Mouse (Mus musculus): ENCODE measurements at regions not wholly inside any gene's neighbourhood (a gene's known extent, or its start where the extent isn't known, plus 50 kb on each side); places are given as distances from the start of the nearest gene placed in this dataset.

GRCm38 (mm10) chr16:71622664-71623063 is 685.4 kb upstream of the Robo1 start:
- no peaks in the 10 kb centered on the region for H3K27me3 ChIP-seq (replicated peaks)
- WGBS = 71% methylated on average over 8 of the region's 8 CpGs
- H3K9me3 ChIP-seq = no peaks in the 10 kb centered on the region
- no peaks in the 10 kb centered on the region for H3K4me1 ChIP-seq
- no peak overlapping the region for H3K27ac ChIP-seq
- no peak overlapping the region for H3K9ac ChIP-seq
- no peak overlapping the region for H3K4me3 ChIP-seq
- no peak overlapping the region for H3K4me2 ChIP-seq (replicated peaks)
- peak; percentile 33; the same call in 1 of the 2 replicates for ATAC-seq (ENCODE audit: low FRiP score, low read depth)
- no peaks in the 10 kb centered on the region for H3K36me3 ChIP-seq

GRCm38 (mm10) chr16:71640361-71640760 is 667.7 kb upstream of the Robo1 start:
- ATAC-seq (ENCODE audit: low FRiP score, low read depth) = no peak
- no peaks in the 10 kb centered on the region for H3K36me3 ChIP-seq
- no peak overlapping the region for H3K9ac ChIP-seq
- H3K27me3 ChIP-seq (replicated peaks) = no peaks in the 10 kb centered on the region
- H3K4me2 ChIP-seq (replicated peaks) = no peak overlapping the region
- H3K9me3 ChIP-seq = no peaks in the 10 kb centered on the region
- H3K4me3 ChIP-seq = no peak overlapping the region
- H3K27ac ChIP-seq = no peak overlapping the region
- WGBS = 78% methylated on average over 2 of the region's 2 CpGs
- H3K4me1 ChIP-seq = no peaks in the 10 kb centered on the region

- H3K27me3 ChIP-seq (replicated peaks) = no peaks in the 10 kb centered on the region
- H3K4me1 ChIP-seq = no peaks in the 10 kb centered on the region
- H3K4me3 ChIP-seq = no peak overlapping the region
- H3K9me3 ChIP-seq = no peaks in the 10 kb centered on the region
- no peak overlapping the region for H3K27ac ChIP-seq
- no peak overlapping the region for H3K4me2 ChIP-seq (replicated peaks)
- H3K36me3 ChIP-seq = no peaks in the 10 kb centered on the region
- ATAC-seq (ENCODE audit: low FRiP score, low read depth) = no peak
- H3K9ac ChIP-seq = no peak overlapping the region
- WGBS = 60% methylated on average over 6 of the region's 6 CpGs
Observed at GRCm38 (mm10) chr16:71643223-71643622, 664.9 kb upstream of the Robo1 start.

- Histone ChIP-seq H3K4me2 (replicated peaks) (no peak overlapping the region), H3K4me1 (no peaks in the 10 kb centered on the region), H3K4me3 (no peak overlapping the region), H3K27me3 (replicated peaks) (no peaks in the 10 kb centered on the region), H3K9me3 (no peaks in the 10 kb centered on the region), H3K27ac (no peak overlapping the region), H3K36me3 (no peaks in the 10 kb centered on the region), H3K9ac (no peak overlapping the region)
- WGBS = 10% methylated on average over 2 of the region's 2 CpGs
- no peak for ATAC-seq (ENCODE audit: low FRiP score, low read depth)
Observed at GRCm38 (mm10) chr16:71678075-71678701, 629.9 kb upstream of the Robo1 start.

- H3K9me3 ChIP-seq = no peaks in the 10 kb centered on the region
- no peaks in the 10 kb centered on the region for H3K4me1 ChIP-seq
- no peak overlapping the region for H3K9ac ChIP-seq
- 41% methylated on average over 4 of the region's 4 CpGs for WGBS
- no peak overlapping the region for H3K4me3 ChIP-seq
- H3K27ac ChIP-seq = no peak overlapping the region
- no peak for ATAC-seq (ENCODE audit: low FRiP score, low read depth)
- H3K27me3 ChIP-seq (replicated peaks) = no peaks in the 10 kb centered on the region
- H3K4me2 ChIP-seq (replicated peaks) = no peak overlapping the region
- no peaks in the 10 kb centered on the region for H3K36me3 ChIP-seq
Observed at GRCm38 (mm10) chr16:71693464-71693863, 614.6 kb upstream of the Robo1 start.

- Histone ChIP-seq H3K27me3 (replicated peaks) (no peaks in the 10 kb centered on the region), H3K4me1 (no peaks in the 10 kb centered on the region), H3K36me3 (no peaks in the 10 kb centered on the region), H3K27ac (no peak overlapping the region), H3K4me2 (replicated peaks) (no peak overlapping the region), H3K9ac (no peak overlapping the region), H3K4me3 (no peak overlapping the region), H3K9me3 (no peaks in the 10 kb centered on the region)
- no peak for ATAC-seq (ENCODE audit: low FRiP score, low read depth)
Observed at GRCm38 (mm10) chr16:71705846-71706245, 602.3 kb upstream of the Robo1 start.

GRCm38 (mm10) chr16:71709684-71710083 is 598.4 kb upstream of the Robo1 start:
- Histone ChIP-seq H3K9me3 (no peaks in the 10 kb centered on the region), H3K9ac (no peak overlapping the region), H3K4me3 (no peak overlapping the region), H3K27me3 (replicated peaks) (no peaks in the 10 kb centered on the region), H3K4me2 (replicated peaks) (no peak overlapping the region), H3K4me1 (no peaks in the 10 kb centered on the region), H3K27ac (no peak overlapping the region), H3K36me3 (no peaks in the 10 kb centered on the region)
- no peak for ATAC-seq (ENCODE audit: low FRiP score, low read depth)
- WGBS = 88% methylated on average over 3 of the region's 3 CpGs

GRCm38 (mm10) chr16:71711879-71712278 is 596.2 kb upstream of the Robo1 start:
- Histone ChIP-seq H3K36me3 (no peaks in the 10 kb centered on the region), H3K27ac (no peak overlapping the region), H3K4me3 (no peak overlapping the region), H3K9ac (no peak overlapping the region), H3K4me2 (replicated peaks) (no peak overlapping the region), H3K4me1 (no peaks in the 10 kb centered on the region), H3K9me3 (no peaks in the 10 kb centered on the region), H3K27me3 (replicated peaks) (no peaks in the 10 kb centered on the region)
- 70% methylated on average over 2 of the region's 2 CpGs for WGBS
- peak; percentile 33; the same call in 1 of the 2 replicates for ATAC-seq (ENCODE audit: low FRiP score, low read depth)

GRCm38 (mm10) chr16:71717207-71717606 is 590.9 kb upstream of the Robo1 start:
- no peaks in the 10 kb centered on the region for H3K4me1 ChIP-seq
- H3K27ac ChIP-seq = no peak overlapping the region
- WGBS = 46% methylated on average over 3 of the region's 3 CpGs
- no peak overlapping the region for H3K4me3 ChIP-seq
- H3K36me3 ChIP-seq = no peaks in the 10 kb centered on the region
- H3K4me2 ChIP-seq (replicated peaks) = no peak overlapping the region
- no peak for ATAC-seq (ENCODE audit: low FRiP score, low read depth)
- H3K9me3 ChIP-seq = no peaks in the 10 kb centered on the region
- no peaks in the 10 kb centered on the region for H3K27me3 ChIP-seq (replicated peaks)
- no peak overlapping the region for H3K9ac ChIP-seq

GRCm38 (mm10) chr16:71724898-71725297 is 583.2 kb upstream of the Robo1 start:
- no peaks in the 10 kb centered on the region for H3K27me3 ChIP-seq (replicated peaks)
- no peak overlapping the region for H3K27ac ChIP-seq
- no peaks in the 10 kb centered on the region for H3K4me1 ChIP-seq
- no peak overlapping the region for H3K9ac ChIP-seq
- ATAC-seq (ENCODE audit: low FRiP score, low read depth) = no peak
- no peaks in the 10 kb centered on the region for H3K9me3 ChIP-seq
- no peaks in the 10 kb centered on the region for H3K36me3 ChIP-seq
- H3K4me3 ChIP-seq = no peak overlapping the region
- 83% methylated on average over 2 of the region's 2 CpGs for WGBS
- H3K4me2 ChIP-seq (replicated peaks) = no peak overlapping the region

GRCm38 (mm10) chr16:71737941-71738340 is 570.2 kb upstream of the Robo1 start:
- Histone ChIP-seq H3K36me3 (no peaks in the 10 kb centered on the region), H3K27me3 (replicated peaks) (no peaks in the 10 kb centered on the region), H3K4me3 (no peak overlapping the region), H3K9me3 (no peaks in the 10 kb centered on the region), H3K27ac (no peak overlapping the region), H3K9ac (no peak overlapping the region), H3K4me2 (replicated peaks) (no peak overlapping the region), H3K4me1 (no peaks in the 10 kb centered on the region)
- ATAC-seq (ENCODE audit: low FRiP score, low read depth) = no peak
- WGBS = 63% methylated on average over 2 of the region's 2 CpGs

GRCm38 (mm10) chr16:71739104-71739503 is 569.0 kb upstream of the Robo1 start:
- H3K4me1 ChIP-seq = no peaks in the 10 kb centered on the region
- H3K9ac ChIP-seq = no peak overlapping the region
- ATAC-seq (ENCODE audit: low FRiP score, low read depth) = no peak
- 90% methylated on average over 5 of the region's 5 CpGs for WGBS
- H3K9me3 ChIP-seq = no peaks in the 10 kb centered on the region
- H3K4me2 ChIP-seq (replicated peaks) = no peak overlapping the region
- no peak overlapping the region for H3K27ac ChIP-seq
- no peaks in the 10 kb centered on the region for H3K27me3 ChIP-seq (replicated peaks)
- H3K36me3 ChIP-seq = no peaks in the 10 kb centered on the region
- no peak overlapping the region for H3K4me3 ChIP-seq

- no peak overlapping the region for H3K27ac ChIP-seq
- H3K4me2 ChIP-seq (replicated peaks) = no peak overlapping the region
- no peak overlapping the region for H3K9ac ChIP-seq
- no peaks in the 10 kb centered on the region for H3K9me3 ChIP-seq
- no peaks in the 10 kb centered on the region for H3K36me3 ChIP-seq
- H3K4me1 ChIP-seq = no peaks in the 10 kb centered on the region
- no peak overlapping the region for H3K4me3 ChIP-seq
- ATAC-seq (ENCODE audit: low FRiP score, low read depth) = no peak
- no peaks in the 10 kb centered on the region for H3K27me3 ChIP-seq (replicated peaks)
Observed at GRCm38 (mm10) chr16:71780945-71781344, 527.2 kb upstream of the Robo1 start.
